Mouse (Mus musculus): ENCODE data around the gene Tm7sf2. TPM values are rescaled to one million over a fixed set of nuclear protein-coding genes. Genes with fewer than 3 reads are reported as not detected.

Tm7sf2 gene
- polyA plus RNA-seq, 1 experiment from 2014 or later, result 34.9 TPM

DNA sequence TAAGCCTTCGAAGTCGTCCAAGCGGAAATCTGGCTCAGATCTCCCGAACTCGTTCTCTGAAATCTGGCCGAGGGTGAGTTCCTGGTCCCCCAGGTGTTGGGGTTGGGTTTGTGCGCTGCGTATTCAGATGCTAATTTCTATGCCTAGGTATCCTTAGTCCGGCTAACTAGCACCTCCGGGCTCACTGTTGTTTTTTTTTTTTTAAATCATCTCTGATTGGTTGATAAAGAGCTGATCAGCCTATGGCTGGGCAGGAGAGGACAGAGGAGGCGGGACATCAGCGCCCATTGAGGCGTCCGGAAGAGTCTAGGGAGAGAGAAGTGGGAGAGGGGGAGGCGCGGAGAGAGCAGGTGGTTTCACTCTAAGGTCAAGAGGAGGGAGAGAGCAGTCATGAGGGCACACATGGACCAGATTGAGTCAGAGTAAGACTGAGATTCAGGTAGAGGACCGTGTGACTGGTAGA, 17.3 kb upstream of the Tm7sf2 start:
- under 1% methylated on average over 17 of the region's 17 CpGs for WGBS
- Histone ChIP-seq H3K27me3 (no peaks in the 10 kb centered on the region), H3K9ac (replicated peaks) (peak overlapping the region; percentile 41)

DNA sequence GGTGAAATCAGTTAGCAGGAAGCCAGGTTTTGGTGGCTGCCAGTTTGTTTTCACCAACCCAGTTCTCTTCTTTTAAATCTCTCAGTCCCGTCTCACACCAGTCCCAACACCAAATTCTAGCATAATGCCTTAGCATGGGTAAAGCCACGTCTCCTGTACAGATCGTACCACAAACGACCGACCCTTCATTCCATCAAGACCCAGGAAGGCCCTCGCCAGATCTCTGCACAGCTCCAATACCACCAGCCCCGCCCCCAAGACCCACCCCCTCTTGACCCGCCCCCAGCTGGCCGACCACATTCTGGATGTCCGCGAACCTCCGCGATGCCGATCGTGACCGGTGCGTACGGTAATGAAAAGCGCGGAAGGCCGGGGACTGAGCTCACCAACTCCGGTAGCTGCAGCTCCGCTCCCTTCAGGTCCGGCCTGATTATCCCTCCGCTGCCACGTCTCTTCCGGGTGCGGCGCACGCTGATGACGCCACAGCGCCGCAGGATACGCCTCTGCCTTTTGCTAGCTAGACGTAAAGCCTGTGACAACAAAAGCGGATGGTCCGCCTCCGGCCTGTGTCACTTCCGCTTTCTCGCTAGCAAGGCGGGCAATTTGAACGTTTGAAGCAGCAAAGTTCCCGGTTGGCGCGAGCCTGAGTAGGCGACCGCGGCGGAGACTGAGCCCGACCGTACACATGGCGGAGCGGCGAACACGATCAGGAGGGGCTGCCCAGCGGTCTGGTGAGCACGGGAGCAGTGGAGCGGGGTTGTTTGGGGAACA, 16.5 kb upstream of the Tm7sf2 start, which contains the start of the genes Zfpl1 and Cdca5:
Zfpl1 (minus strand) TSS at position 479 of the 771 bp plus-strand sequence.
Cdca5 (plus strand) TSS at position 506 of the 771 bp plus-strand sequence.
- ATAC-seq (replicated peaks), result peak; percentile 89
- H3K9ac ChIP-seq (replicated peaks), result peak within 1 kb of the TSS; percentile 63
- under 1% methylated on average over 58 of the region's 58 CpGs for WGBS

More for the DNA sequence above, 17.3 kb upstream of the Tm7sf2 start:
- Histone ChIP-seq H3K4me2 (replicated peaks) (peak overlapping the region; percentile 95), H3K36me3 (peaks cover 21% of the 10 kb centered on the region), H3K9me3 (no peaks in the 10 kb centered on the region), H3K4me1 (peaks cover 23% of the 10 kb centered on the region), H3K27ac (replicated peaks) (no peak overlapping the region), H3K4me3 (peak overlapping the region; percentile 61)
- peak; percentile 49 for ATAC-seq (replicated peaks)

DNA sequence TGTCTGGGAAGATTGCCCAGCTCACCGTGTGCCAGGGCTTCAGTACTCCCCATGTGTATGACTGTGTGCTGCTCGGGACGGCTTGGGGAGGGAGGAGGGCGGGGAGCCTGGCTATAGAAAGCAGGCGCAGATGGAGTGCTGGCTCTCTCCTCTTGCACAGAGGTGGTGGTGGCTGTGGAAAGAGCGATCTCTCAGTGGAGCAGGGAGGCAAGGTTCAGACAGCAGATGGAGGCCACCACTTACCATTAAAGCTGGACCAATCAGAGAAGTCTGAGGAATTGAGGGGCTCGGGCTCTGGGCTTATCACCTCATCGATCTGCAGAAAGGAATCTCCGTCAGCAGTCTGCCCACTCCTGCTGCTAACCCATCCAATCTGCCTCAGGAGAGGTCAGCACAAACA, 14.0 kb upstream of the Tm7sf2 start, which contains the start of gene Gm28374:
Gm28374 (minus strand) TSS at position 101 of the 400 bp plus-strand sequence.
- H3K36me3 ChIP-seq, result peaks cover 26% of the 10 kb centered on the region
- no peaks in the 10 kb centered on the region for H3K27me3 ChIP-seq
- H3K4me3 ChIP-seq, result no peak within 1 kb of the TSS
- H3K4me2 ChIP-seq (replicated peaks), result no peak within 1 kb of the TSS
- no peak within 1 kb of the TSS for H3K9ac ChIP-seq (replicated peaks)
- ATAC-seq (replicated peaks), result no peak
- peaks cover 28% of the 10 kb centered on the region for H3K4me1 ChIP-seq
- no peaks in the 10 kb centered on the region for H3K9me3 ChIP-seq
- H3K27ac ChIP-seq (replicated peaks), result no peak within 1 kb of the TSS
- 85% methylated on average over 9 of the region's 9 CpGs for WGBS

More for the DNA sequence above, 16.5 kb upstream of the Tm7sf2 start, which contains the start of the genes Zfpl1 and Cdca5:
- Histone ChIP-seq H3K27me3 (no peaks in the 10 kb centered on the region), H3K36me3 (peaks cover 26% of the 10 kb centered on the region), H3K4me1 (peaks cover 23% of the 10 kb centered on the region), H3K9me3 (no peaks in the 10 kb centered on the region), H3K4me2 (replicated peaks) (peak within 1 kb of the TSS; percentile 95), H3K4me3 (peak within 1 kb of the TSS; percentile 61), H3K27ac (replicated peaks) (0 out of 2 replicates have a peak within 1 kb of the TSS, but pooled peaks have one; percentile 35)

- no peaks in the 10 kb centered on the region for H3K9me3 ChIP-seq
- no peaks in the 10 kb centered on the region for H3K27me3 ChIP-seq
- H3K27ac ChIP-seq (replicated peaks), result no peak within 1 kb of the TSS
- peaks cover 29% of the 10 kb centered on the region for H3K4me1 ChIP-seq
- H3K4me3 ChIP-seq, result no peak within 1 kb of the TSS
- no peak for ATAC-seq (replicated peaks)
- no peak within 1 kb of the TSS for H3K9ac ChIP-seq (replicated peaks)
- peaks cover 26% of the 10 kb centered on the region for H3K36me3 ChIP-seq
- WGBS, result 94% methylated on average over 12 of the region's 12 CpGs
- no peak within 1 kb of the TSS for H3K4me2 ChIP-seq (replicated peaks)
Observed at GRCm38 (mm10) chr19:6079983-6080480, 11.9 kb upstream of the Tm7sf2 start, which contains the start of gene Tmem262. Tmem262 (plus strand) TSS chr19:6080033.

GRCm38 (mm10) chr19:6076564-6077393, 8.6 kb upstream of the Tm7sf2 start, which contains the start of gene Vps51:
Vps51 (minus strand) TSS chr19:6077231.
- H3K4me3 ChIP-seq, result peak within 1 kb of the TSS; percentile 69
- H3K4me2 ChIP-seq (replicated peaks), result peak within 1 kb of the TSS; percentile 95
- no peaks in the 10 kb centered on the region for H3K9me3 ChIP-seq
- H3K27me3 ChIP-seq, result no peaks in the 10 kb centered on the region
- H3K4me1 ChIP-seq, result peaks cover 15% of the 10 kb centered on the region
- peak within 1 kb of the TSS; percentile 88 for H3K27ac ChIP-seq (replicated peaks)
- peaks cover 18% of the 10 kb centered on the region for H3K36me3 ChIP-seq
- peak; percentile 91 for ATAC-seq (replicated peaks)
- peak within 1 kb of the TSS; percentile 70 for H3K9ac ChIP-seq (replicated peaks)
- WGBS, result 2% methylated on average over 33 of the region's 33 CpGs

- no peak overlapping the region for H3K4me3 ChIP-seq
- H3K36me3 ChIP-seq, result peaks cover 26% of the 10 kb centered on the region
- no peak overlapping the region for H3K9ac ChIP-seq (replicated peaks)
- H3K4me2 ChIP-seq (replicated peaks), result no peak overlapping the region
- H3K9me3 ChIP-seq, result no peaks in the 10 kb centered on the region
- no peak overlapping the region for H3K27ac ChIP-seq (replicated peaks)
- no peaks in the 10 kb centered on the region for H3K27me3 ChIP-seq
- 93% methylated on average over 5 of the region's 5 CpGs for WGBS
- no peak for ATAC-seq (replicated peaks)
- H3K4me1 ChIP-seq, result peaks cover 15% of the 10 kb centered on the region
Observed at GRCm38 (mm10) chr19:6073889-6074288, 5.7 kb upstream of the Tm7sf2 start.

GRCm38 (mm10) chr19:6071261-6071660, 3.1 kb upstream of the Tm7sf2 start:
- Histone ChIP-seq H3K9ac (replicated peaks) (no peak overlapping the region), H3K27ac (replicated peaks) (no peak overlapping the region), H3K4me1 (peaks cover 23% of the 10 kb centered on the region), H3K36me3 (peaks cover 29% of the 10 kb centered on the region), H3K4me3 (no peak overlapping the region), H3K4me2 (replicated peaks) (no peak overlapping the region), H3K9me3 (no peaks in the 10 kb centered on the region), H3K27me3 (no peaks in the 10 kb centered on the region)
- 94% methylated on average over 19 of the region's 19 CpGs for WGBS
- ATAC-seq (replicated peaks), result no peak

- H3K9ac ChIP-seq (replicated peaks), result no peak overlapping the region
- WGBS, result 92% methylated on average over 31 of the region's 31 CpGs
Observed at GRCm38 (mm10) chr19:6070571-6071250, 2.5 kb upstream of the Tm7sf2 start.

GRCm38 (mm10) chr19:6069851-6070250, 1.7 kb upstream of the Tm7sf2 start:
- no peaks in the 10 kb centered on the region for H3K27me3 ChIP-seq
- no peaks in the 10 kb centered on the region for H3K9me3 ChIP-seq
- no peak overlapping the region for H3K9ac ChIP-seq (replicated peaks)
- no peak overlapping the region for H3K27ac ChIP-seq (replicated peaks)
- WGBS, result 92% methylated on average over 10 of the region's 10 CpGs
- no peak for ATAC-seq (replicated peaks)
- peaks cover 23% of the 10 kb centered on the region for H3K4me1 ChIP-seq
- H3K4me2 ChIP-seq (replicated peaks), result no peak overlapping the region
- H3K36me3 ChIP-seq, result peaks cover 29% of the 10 kb centered on the region
- H3K4me3 ChIP-seq, result no peak overlapping the region

More at GRCm38 (mm10) chr19:6070571-6071250, 2.5 kb upstream of the Tm7sf2 start:
- Histone ChIP-seq H3K27ac (replicated peaks) (no peak overlapping the region), H3K4me3 (no peak overlapping the region), H3K27me3 (no peaks in the 10 kb centered on the region), H3K4me2 (replicated peaks) (no peak overlapping the region), H3K4me1 (peaks cover 23% of the 10 kb centered on the region), H3K36me3 (peaks cover 29% of the 10 kb centered on the region), H3K9me3 (no peaks in the 10 kb centered on the region)
- ATAC-seq (replicated peaks), result no peak

DNA sequence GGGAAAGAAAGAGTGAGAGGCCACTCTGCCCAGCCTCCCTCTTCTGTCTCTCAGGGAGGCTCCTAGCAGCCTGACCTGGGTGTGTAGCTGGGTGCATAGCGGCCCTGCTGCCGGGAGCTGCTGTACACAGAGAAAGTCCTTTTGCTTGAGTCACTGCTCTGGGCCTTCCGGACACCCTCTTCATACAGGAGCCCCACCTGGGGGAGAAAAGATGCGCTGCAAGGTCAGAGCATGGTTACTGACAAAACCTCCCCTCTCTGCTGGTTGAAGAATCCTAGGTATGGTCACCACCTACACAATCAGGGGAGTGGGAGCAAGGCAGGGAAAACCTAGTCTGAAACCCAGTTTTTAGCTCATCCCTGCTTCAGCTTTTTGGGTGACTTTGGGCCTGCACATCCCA, 778 bp upstream of the Tm7sf2 start:
- Histone ChIP-seq H3K27ac (replicated peaks) (no peak overlapping the region), H3K27me3 (no peaks in the 10 kb centered on the region), H3K4me2 (replicated peaks) (no peak overlapping the region), H3K4me1 (peaks cover 23% of the 10 kb centered on the region), H3K4me3 (no peak overlapping the region), H3K9ac (replicated peaks) (no peak overlapping the region), H3K36me3 (peaks cover 29% of the 10 kb centered on the region), H3K9me3 (no peaks in the 10 kb centered on the region)
- WGBS, result 73% methylated on average over 4 of the region's 4 CpGs
- no peak for ATAC-seq (replicated peaks)

DNA sequence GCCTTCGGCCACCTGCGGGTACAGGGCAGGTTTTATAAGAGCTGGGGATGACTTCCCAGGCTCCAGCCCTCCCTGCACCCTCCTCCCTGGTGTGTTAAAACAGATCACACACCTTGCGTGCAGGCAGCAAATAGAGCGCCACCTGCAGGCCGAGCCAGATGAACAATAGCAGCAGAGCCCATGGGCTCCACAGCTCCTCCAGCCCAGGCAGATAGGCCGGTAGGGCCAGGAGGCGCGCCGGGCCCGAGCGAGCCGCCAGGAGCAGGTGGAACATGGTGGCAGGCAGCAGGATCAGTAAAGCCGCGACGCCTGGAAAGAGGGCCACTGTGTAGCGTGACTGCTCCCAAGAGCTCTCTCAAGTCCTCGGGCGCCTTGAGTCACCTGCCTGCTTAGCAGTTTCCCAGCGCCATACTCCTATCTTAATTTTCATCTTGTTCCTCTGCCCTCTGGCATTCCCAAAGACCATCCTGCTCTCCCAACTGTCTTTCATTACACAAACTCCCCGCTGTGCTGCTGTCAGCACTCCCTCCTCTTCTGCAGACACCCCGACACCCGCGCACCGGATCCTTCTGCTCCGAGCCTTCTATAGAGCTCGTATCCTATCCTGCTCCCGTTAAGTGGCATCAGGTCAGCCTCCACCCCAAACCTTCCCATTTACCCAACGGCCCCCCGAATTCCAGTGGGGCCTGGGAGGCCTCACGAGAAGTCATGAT, 1.0 kb downstream of the Tm7sf2 start:
- H3K4me2 ChIP-seq (replicated peaks), result peak overlapping the region; percentile 97

More for the DNA sequence above, 1.0 kb downstream of the Tm7sf2 start:
- Histone ChIP-seq H3K9ac (replicated peaks) (peak overlapping the region; percentile 86), H3K36me3 (peaks cover 29% of the 10 kb centered on the region), H3K4me3 (peak overlapping the region; percentile 65), H3K4me1 (peaks cover 37% of the 10 kb centered on the region), H3K27ac (replicated peaks) (peak overlapping the region; percentile 89), H3K27me3 (no peaks in the 10 kb centered on the region), H3K9me3 (no peaks in the 10 kb centered on the region)
- ATAC-seq (replicated peaks), result peak; percentile 70
- under 1% methylated on average over 30 of the region's 30 CpGs for WGBS
